Mouse (Mus musculus) heart, embryonic 15.5 days (tissue): ENCODE results near the gene Ccdc137. TPM values are rescaled to one million over a fixed set of nuclear protein-coding genes. Genes with fewer than 3 reads are reported as not detected.

Experiments
- polyA plus RNA-seq: library from polyadenylated mRNA; unstranded; fragments of >200 nt; fragmentation: Nextera tagmentation; extraction: Ambion mirVana; gene quantifications from 2 replicates; pipeline ENCODE4 v1.2.1, GENCODE M21; 2015

Gene Ccdc137
- polyA plus RNA-seq, 1 experiment from 2014 or later, result 22.1 TPM

Other genes starting within 250 kb of the Ccdc137 start
- 4.2 and 5.7 TPM in 2 replicates for gene Bahcc1, start 225.2 kb upstream of the Ccdc137 start, polyA plus RNA-seq
- gene Actg1, start 109.6 kb upstream of the Ccdc137 start, polyA plus RNA-seq, result 921 and 1,308 TPM in 2 replicates
- 0.42 and 0.66 TPM in 2 replicates for gene Fscn2, start 96.6 kb upstream of the Ccdc137 start, polyA plus RNA-seq
- 27.0 and 38.0 TPM in 2 replicates for gene Faap100, start 79.4 kb upstream of the Ccdc137 start, polyA plus RNA-seq
- gene Nploc4, start 20.4 kb upstream of the Ccdc137 start, polyA plus RNA-seq, result 22.5 and 30.3 TPM in 2 replicates
- 0.09 TPM in 1 of 2 replicates, not detected in the other for gene Tspan10, start 15.5 kb upstream of the Ccdc137 start, polyA plus RNA-seq
- 0.14 and 0.29 TPM in 2 replicates for gene Pde6g, start 4.6 kb upstream of the Ccdc137 start, polyA plus RNA-seq
- 18.1 and 21.4 TPM in 2 replicates for gene Oxld1, start within 50 bp of the Ccdc137 start, polyA plus RNA-seq
- gene Arl16, start 9.5 kb downstream of the Ccdc137 start, polyA plus RNA-seq, result 26.7 and 37.5 TPM in 2 replicates
- 203 and 218 TPM in 2 replicates for gene Mrpl12, start 26.5 kb downstream of the Ccdc137 start, polyA plus RNA-seq
- 32.1 and 45.0 TPM in 2 replicates for gene Slc25a10, start 33.7 kb downstream of the Ccdc137 start, polyA plus RNA-seq
- gene Gcgr, start 72.6 kb downstream of the Ccdc137 start, polyA plus RNA-seq, result 2.7 and 2.8 TPM in 2 replicates
- 119 and 143 TPM in 2 replicates for gene Mcrip1, start 91.6 kb downstream of the Ccdc137 start, polyA plus RNA-seq
- 0.50 and 7.6 TPM in 2 replicates for gene Ppp1r27, start 93.0 kb downstream of the Ccdc137 start, polyA plus RNA-seq
- gene P4hb, start 115.1 kb downstream of the Ccdc137 start, polyA plus RNA-seq, result 357 and 484 TPM in 2 replicates
- 345 and 458 TPM in 2 replicates for gene Arhgdia, start 123.5 kb downstream of the Ccdc137 start, polyA plus RNA-seq
- 238 and 262 TPM in 2 replicates for gene Alyref, start 140.2 kb downstream of the Ccdc137 start, polyA plus RNA-seq
- 175 and 182 TPM in 2 replicates for gene Anapc11, start 140.3 kb downstream of the Ccdc137 start, polyA plus RNA-seq
- 11.7 and 13.0 TPM in 2 replicates for gene Npb, start 150.4 kb downstream of the Ccdc137 start, polyA plus RNA-seq
- gene Pcyt2, start 159.8 kb downstream of the Ccdc137 start, polyA plus RNA-seq, result 80.3 and 111 TPM in 2 replicates
- gene Sirt7, start 167.1 kb downstream of the Ccdc137 start, polyA plus RNA-seq, result 17.6 and 25.1 TPM in 2 replicates
- gene Mafg, start 175.5 kb downstream of the Ccdc137 start, polyA plus RNA-seq, result 17.8 and 21.2 TPM in 2 replicates
- gene Pycr1, start 185.7 kb downstream of the Ccdc137 start, polyA plus RNA-seq, result 17.1 and 23.5 TPM in 2 replicates
- gene Myadml2, start 190.0 kb downstream of the Ccdc137 start, polyA plus RNA-seq, result 13.2 and 15.4 TPM in 2 replicates
- gene Notum, start 203.1 kb downstream of the Ccdc137 start, polyA plus RNA-seq, result 1.5 and 2.7 TPM in 2 replicates
- gene Aspscr1, start 214.9 kb downstream of the Ccdc137 start, polyA plus RNA-seq, result 90.4 and 110 TPM in 2 replicates